ENCODE assay signal across 8 mouse cellular contexts in the genomic region with DNA sequence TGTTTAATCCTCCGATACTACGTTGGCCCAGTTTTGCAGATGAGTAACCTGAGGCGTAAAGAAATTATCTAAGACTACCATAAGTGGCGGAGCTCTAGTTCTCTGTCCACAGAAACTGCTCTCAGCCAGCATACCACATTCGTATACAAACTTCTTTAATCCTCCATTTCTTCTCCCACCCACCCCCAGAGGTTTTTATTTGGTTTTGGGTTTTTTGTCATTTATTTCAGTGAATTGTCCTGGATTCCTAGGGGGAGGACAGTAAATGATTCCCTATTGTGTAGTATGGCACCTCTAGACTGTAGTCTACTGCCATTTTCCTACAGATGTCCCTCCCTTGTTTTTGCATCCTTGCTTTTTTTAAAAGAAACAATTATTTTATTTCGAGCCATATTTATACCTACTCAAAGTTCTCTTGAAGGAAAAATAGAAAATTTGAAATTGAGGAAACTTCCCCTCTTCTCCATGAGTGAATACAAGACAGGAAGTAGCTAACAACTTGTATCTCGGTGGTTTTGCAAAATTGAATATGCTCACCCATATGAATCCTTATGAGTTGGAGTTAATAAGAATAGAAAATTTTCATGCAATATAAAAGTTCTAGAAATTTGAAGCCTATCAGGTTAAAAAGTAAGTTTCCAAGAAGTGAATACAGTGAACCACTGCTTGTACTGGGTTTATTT. TPM values are rescaled to one million over a fixed set of nuclear protein-coding genes. Genes with fewer than 3 reads are reported as not detected.
DNase-seq lines count a peak whose midpoint lies in the region; ATAC-seq and TF ChIP-seq lines count a peak whose summit lies in the region.

No protein-coding gene starts in this region.

- peak overlapping the region; percentile 94 for H3K27ac ChIP-seq in lung, embryonic 14.5 days (ENCODE audit: low read depth)
- peak overlapping the region; percentile 95 for H3K27ac ChIP-seq in hindbrain, embryonic 15.5 days (replicated peaks)
- H3K27ac ChIP-seq in midbrain, postnatal 0 days (ENCODE audit: low read depth, low read length), result peak overlapping the region; percentile 91; the same call in 1 of the 2 replicates

- 9% methylated on average over 7 of the region's 7 CpGs for WGBS in lung, embryonic 14.5 days
- WGBS in hindbrain, embryonic 15.5 days, result 17% methylated on average over 7 of the region's 7 CpGs
- 14% methylated on average over 7 of the region's 7 CpGs for WGBS in midbrain, postnatal 0 days

- peak overlapping the region; percentile 79 for H3K4me3 ChIP-seq in lung, embryonic 14.5 days (ENCODE audit: low read depth, low read length)
- peak overlapping the region; percentile 77 for H3K4me3 ChIP-seq in hindbrain, embryonic 15.5 days
- H3K4me3 ChIP-seq in midbrain, postnatal 0 days (ENCODE audit: low read depth, low read length), result peak overlapping the region; percentile 77

- H3K4me1 ChIP-seq in lung, embryonic 14.5 days (ENCODE audit: insufficient read depth), result 0 out of 2 replicates have a peak, but pooled peaks cover 4% of the 10 kb centered on the region
- peaks cover 13% of the 10 kb centered on the region for H3K4me1 ChIP-seq in hindbrain, embryonic 15.5 days (replicated peaks)
- no peaks in the 10 kb centered on the region for H3K4me1 ChIP-seq in midbrain, postnatal 0 days (ENCODE audit: insufficient read depth, low read length)

- peak; percentile 40 for DNase-seq in lung, embryonic 14.5 days
- no peak for DNase-seq in lung, adult 18-20 months
- DNase-seq in c-Kit-negative CD71-positive TER-119-positive erythroid progenitor cells, embryonic 14.5 days (ENCODE audit: low read depth, low spot score), result peak; percentile 36
- DNase-seq in midbrain, postnatal 0 days (ENCODE audit: low spot score), result peak; percentile 3
- DNase-seq in cerebellum, adult 9-10 months, result no peak
- DNase-seq in urinary bladder, postnatal 10 days (ENCODE audit: low spot score), result no peak
- no peak for DNase-seq in cerebellum, adult 11-12 months

- no peaks in the 10 kb centered on the region for H3K9me3 ChIP-seq in lung, embryonic 14.5 days (ENCODE audit: low read depth, low read length)
- H3K9me3 ChIP-seq in hindbrain, embryonic 15.5 days, result no peaks in the 10 kb centered on the region
- H3K9me3 ChIP-seq in midbrain, postnatal 0 days (ENCODE audit: low read length), result no peaks in the 10 kb centered on the region

- ATAC-seq in lung, embryonic 14.5 days (ENCODE audit: insufficient read depth), result no peak
- ATAC-seq in hindbrain, embryonic 15.5 days (ENCODE audit: low FRiP score, low read depth), result no peak
- no peak for ATAC-seq in midbrain, postnatal 0 days (ENCODE audit: low FRiP score)

- peak overlapping the region; percentile 79 for H3K4me2 ChIP-seq in lung, embryonic 14.5 days
- H3K4me2 ChIP-seq in hindbrain, embryonic 15.5 days, result peak overlapping the region; percentile 82
- peak overlapping the region; percentile 80 for H3K4me2 ChIP-seq in midbrain, postnatal 0 days (ENCODE audit: low read depth, low read length, poor library complexity, severe bottlenecking)

- peak overlapping the region; percentile 91 for H3K9ac ChIP-seq in lung, embryonic 14.5 days
- peak overlapping the region; percentile 76 for H3K9ac ChIP-seq in hindbrain, embryonic 15.5 days
- H3K9ac ChIP-seq in midbrain, postnatal 0 days (replicated peaks; ENCODE audit: low read length, poor library complexity, severe bottlenecking), result peak overlapping the region; percentile 87

- no peaks in the 10 kb centered on the region for H3K27me3 ChIP-seq in lung, embryonic 14.5 days (ENCODE audit: insufficient read depth, low read length)
- H3K27me3 ChIP-seq in hindbrain, embryonic 15.5 days, result no peaks in the 10 kb centered on the region
- H3K27me3 ChIP-seq in midbrain, postnatal 0 days (ENCODE audit: insufficient read depth, low read length), result no peaks in the 10 kb centered on the region

- H3K36me3 ChIP-seq in lung, embryonic 14.5 days (ENCODE audit: insufficient read depth), result 0 out of 2 replicates have a peak, but pooled peaks cover 4% of the 10 kb centered on the region
- no peaks in the 10 kb centered on the region for H3K36me3 ChIP-seq in hindbrain, embryonic 15.5 days
- H3K36me3 ChIP-seq in midbrain, postnatal 0 days (ENCODE audit: insufficient read depth, low read length), result no peaks in the 10 kb centered on the region

- no peak for TF ChIP-seq CTCF in lung, embryonic 14.5 days (IDR thresholded peaks at IDR 0.05; ENCODE audit: low read depth)
- TF ChIP-seq CTCF in midbrain, postnatal 0 days (IDR thresholded peaks at IDR 0.05), result no peak

RNA-seq across cellular contexts. Expression of gene Sugct, which starts 0.7 kb away (rescaled TPM):
- 3.0 and 3.4 TPM in 2 replicates for polyA plus RNA-seq in lung, embryonic 14.5 days (2014; fragmentation: Nextera tagmentation; extraction: Ambion mirVana)
- polyA plus RNA-seq in hindbrain, embryonic 15.5 days (2015; fragmentation: Nextera tagmentation; extraction: Ambion mirVana), result 2.6 and 3.1 TPM in 2 replicates
- 1.4 and 1.5 TPM in 2 replicates for total RNA-seq in midbrain, postnatal 0 days (2014; rRNA removed)
- polyA plus RNA-seq in midbrain, postnatal 0 days (2015; fragmentation: Nextera tagmentation; extraction: Ambion mirVana), result 2.0 and 2.9 TPM in 2 replicates

RNA-seq across cellular contexts. Expression of gene Mplkip, which starts 1.0 kb away (rescaled TPM):
- 53.5 and 61.6 TPM in 2 replicates for polyA plus RNA-seq in lung, embryonic 14.5 days (2014; fragmentation: Nextera tagmentation; extraction: Ambion mirVana)
- 39.7 and 42.1 TPM in 2 replicates for polyA plus RNA-seq in hindbrain, embryonic 15.5 days (2015; fragmentation: Nextera tagmentation; extraction: Ambion mirVana)
- 18.1 and 19.9 TPM in 2 replicates for total RNA-seq in midbrain, postnatal 0 days (2014; rRNA removed)
- polyA plus RNA-seq in midbrain, postnatal 0 days (2015; fragmentation: Nextera tagmentation; extraction: Ambion mirVana), result 27.3 and 28.3 TPM in 2 replicates

Comparison
In these comparisons a context has a peak if more than half of its experiments do, and no peak if none do; other contexts are left out.
1. DNase-seq: peak in lung, embryonic 14.5 days (single experiment), c-Kit-negative CD71-positive TER-119-positive erythroid progenitor cells, embryonic 14.5 days (single experiment) and midbrain, postnatal 0 days (single experiment); none in lung, adult 18-20 months (0 of 2), cerebellum, adult 9-10 months (single experiment), urinary bladder, postnatal 10 days (single experiment) and cerebellum, adult 11-12 months (single experiment).
2. Peak in every context shown above with its lines, with median percentiles within 50 percentile points of each other: H3K27ac ChIP-seq, H3K4me2 ChIP-seq, H3K4me3 ChIP-seq and H3K9ac ChIP-seq.